Mouse (Mus musculus): Measurements from ENCODE around the gene Adamts7. TPM values are rescaled to one million over a fixed set of nuclear protein-coding genes. Genes with fewer than 3 reads are reported as not detected.

Gene Adamts7
- polyA plus RNA-seq, 1 experiment = 7.2 TPM

GRCm38 (mm10) chr9:90247316-90247715 is 84.4 kb downstream of the Adamts7 start:
- TF ChIP-seq CTCF (IDR thresholded peaks at IDR 0.05; ENCODE audit: insufficient read depth, low read length) (no peak), POLR2A (IDR thresholded peaks at IDR 0.05; ENCODE audit: borderline replicate concordance, extremely low read depth, low read depth, low read length) (no peak)
- H3K4me1 ChIP-seq (ENCODE audit: control insufficient read depth, insufficient read depth, low read length) = peaks cover 13% of the 10 kb centered on the region
- WGBS = 46% methylated on average over 7 of the region's 7 CpGs
- H3K4me3 ChIP-seq (replicated peaks; ENCODE audit: extremely low read depth, low read depth, low read length) = no peak overlapping the region
- no peak for DNase-seq

DNA sequence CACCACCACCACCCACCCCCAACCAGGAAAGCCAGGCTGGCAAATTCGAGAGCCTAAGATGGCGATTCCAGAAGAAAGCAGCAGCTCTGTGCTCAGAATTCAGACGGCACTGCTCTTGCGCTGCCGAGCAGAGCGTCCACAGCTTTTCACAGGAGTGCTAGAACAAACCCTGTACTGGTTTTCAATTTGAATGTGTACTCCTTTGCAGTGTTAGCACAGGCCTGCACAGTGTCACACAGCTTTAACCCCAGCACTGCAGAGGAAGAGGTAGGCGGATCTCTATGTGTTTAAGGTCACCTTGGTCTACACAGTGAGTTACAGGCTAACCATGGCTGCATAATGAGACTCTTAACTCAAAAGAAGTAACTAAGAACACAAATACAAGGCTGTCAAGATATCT is 85.5 kb downstream of the Adamts7 start:
- 85% methylated on average over 7 of the region's 7 CpGs for WGBS
- TF ChIP-seq POLR2A (IDR thresholded peaks at IDR 0.05; ENCODE audit: borderline replicate concordance, extremely low read depth, low read depth, low read length) (no peak), CTCF (IDR thresholded peaks at IDR 0.05; ENCODE audit: insufficient read depth, low read length) (no peak)

GRCm38 (mm10) chr9:90249036-90249435 is 86.2 kb downstream of the Adamts7 start:
- TF ChIP-seq POLR2A (IDR thresholded peaks at IDR 0.05; ENCODE audit: borderline replicate concordance, extremely low read depth, low read depth, low read length) (no peak), CTCF (IDR thresholded peaks at IDR 0.05; ENCODE audit: insufficient read depth, low read length) (no peak)

More for the DNA sequence above, 85.5 kb downstream of the Adamts7 start:
- H3K4me3 ChIP-seq (replicated peaks; ENCODE audit: extremely low read depth, low read depth, low read length) = no peak overlapping the region
- H3K4me1 ChIP-seq (ENCODE audit: control insufficient read depth, insufficient read depth, low read length) = peaks cover 8% of the 10 kb centered on the region; the same call in 1 of the 2 replicates
- DNase-seq = no peak

GRCm38 (mm10) chr9:90250141-90250775 is 87.4 kb downstream of the Adamts7 start:
- H3K4me3 ChIP-seq (replicated peaks; ENCODE audit: extremely low read depth, low read depth, low read length) = no peak overlapping the region
- H3K4me1 ChIP-seq (ENCODE audit: control insufficient read depth, insufficient read depth, low read length) = peaks cover 6% of the 10 kb centered on the region; the same call in 1 of the 2 replicates
- WGBS = 79% methylated on average over 5 of the region's 5 CpGs
- DNase-seq = no peak
- TF ChIP-seq CTCF (IDR thresholded peaks at IDR 0.05; ENCODE audit: insufficient read depth, low read length) = no peak
- TF ChIP-seq POLR2A (IDR thresholded peaks at IDR 0.05; ENCODE audit: borderline replicate concordance, extremely low read depth, low read depth, low read length) = no peak

More at GRCm38 (mm10) chr9:90249036-90249435, 86.2 kb downstream of the Adamts7 start:
- WGBS = 86% methylated on average over 2 of the region's 2 CpGs
- H3K4me3 ChIP-seq (replicated peaks; ENCODE audit: extremely low read depth, low read depth, low read length) = no peak overlapping the region
- no peak for DNase-seq
- H3K4me1 ChIP-seq (ENCODE audit: control insufficient read depth, insufficient read depth, low read length) = peaks cover 8% of the 10 kb centered on the region; the same call in 1 of the 2 replicates

DNA sequence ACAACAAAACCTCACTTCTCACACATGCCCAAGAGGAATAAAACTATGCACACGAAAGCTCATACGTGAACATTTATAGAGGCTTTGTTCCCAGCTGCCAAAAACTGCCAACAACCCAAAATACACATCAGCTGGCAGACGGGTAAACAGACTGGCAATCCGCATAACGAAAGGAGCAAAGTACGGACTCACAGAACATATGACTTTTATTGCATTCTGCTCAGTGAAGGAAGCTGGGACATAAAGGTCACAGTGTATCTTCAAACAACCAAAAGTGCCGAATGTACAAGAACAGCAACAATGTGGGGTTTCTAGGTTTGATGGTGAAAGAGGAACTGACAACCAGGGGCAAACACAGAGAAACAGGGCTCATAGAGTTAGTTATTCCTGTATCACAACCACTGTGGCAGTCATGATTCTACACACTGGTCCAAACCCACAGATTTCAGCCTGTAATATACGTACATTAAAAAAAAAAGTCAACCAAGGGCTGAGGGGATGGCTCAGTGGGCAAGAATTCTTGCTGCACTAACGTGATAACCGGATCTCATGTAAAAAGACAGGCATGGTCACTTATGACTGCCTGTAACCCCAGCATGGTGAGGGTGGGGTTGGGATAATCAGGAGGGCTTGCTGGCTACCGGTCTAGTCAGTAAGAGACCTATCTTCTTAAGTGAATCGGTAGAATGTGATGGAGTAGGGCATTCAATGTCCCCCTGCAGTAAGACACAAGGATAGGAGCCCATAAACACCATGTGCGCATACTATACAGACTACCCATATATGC is 88.3 kb downstream of the Adamts7 start:
- no peak for DNase-seq
- TF ChIP-seq CTCF (IDR thresholded peaks at IDR 0.05; ENCODE audit: insufficient read depth, low read length) (no peak), POLR2A (IDR thresholded peaks at IDR 0.05; ENCODE audit: borderline replicate concordance, extremely low read depth, low read depth, low read length) (no peak)
- Histone ChIP-seq H3K4me1 (ENCODE audit: control insufficient read depth, insufficient read depth, low read length) (peaks cover 8% of the 10 kb centered on the region; the same call in 1 of the 2 replicates), H3K4me3 (replicated peaks; ENCODE audit: extremely low read depth, low read depth, low read length) (no peak overlapping the region)
- WGBS = 82% methylated on average over 13 of the region's 13 CpGs

GRCm38 (mm10) chr9:90253181-90253580 is 90.3 kb downstream of the Adamts7 start:
- peaks cover 8% of the 10 kb centered on the region; the same call in 1 of the 2 replicates for H3K4me1 ChIP-seq (ENCODE audit: control insufficient read depth, insufficient read depth, low read length)
- TF ChIP-seq POLR2A (IDR thresholded peaks at IDR 0.05; ENCODE audit: borderline replicate concordance, extremely low read depth, low read depth, low read length) (no peak), CTCF (IDR thresholded peaks at IDR 0.05; ENCODE audit: insufficient read depth, low read length) (no peak)
- WGBS = 68% methylated on average over 2 of the region's 2 CpGs
- no peak overlapping the region for H3K4me3 ChIP-seq (replicated peaks; ENCODE audit: extremely low read depth, low read depth, low read length)
- no peak for DNase-seq

DNA sequence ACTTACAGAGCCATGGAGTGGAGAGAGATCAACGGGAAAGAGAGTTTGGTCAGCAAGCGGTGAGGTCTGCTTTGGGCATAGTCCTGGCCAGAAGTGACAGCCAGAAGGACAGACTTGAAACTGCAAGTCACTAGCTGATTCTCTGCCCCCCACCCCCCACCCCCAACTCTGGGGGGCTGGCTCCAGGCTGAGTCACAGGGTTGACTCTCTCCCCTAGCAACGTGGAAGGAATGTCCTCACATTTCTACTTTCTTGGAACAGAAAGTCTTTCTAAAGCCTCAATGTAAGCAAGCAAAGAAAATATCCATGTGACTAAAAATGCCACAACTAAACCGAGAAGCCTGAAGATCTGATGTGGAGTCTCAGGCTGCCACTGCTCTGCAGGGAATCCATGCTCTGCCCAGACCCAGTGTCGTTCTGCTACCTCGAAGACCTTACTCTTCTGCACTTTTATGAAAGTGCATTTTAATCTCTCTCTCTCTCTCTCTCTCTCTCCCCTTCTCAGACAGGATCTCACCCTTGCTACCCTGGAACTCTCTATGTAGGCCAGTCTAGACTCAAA is 93.1 kb downstream of the Adamts7 start:
- Histone ChIP-seq H3K4me1 (ENCODE audit: control insufficient read depth, insufficient read depth, low read length) (peaks cover 27% of the 10 kb centered on the region), H3K4me3 (replicated peaks; ENCODE audit: extremely low read depth, low read depth, low read length) (no peak overlapping the region)
- 52% methylated on average over 6 of the region's 6 CpGs for WGBS
- TF ChIP-seq CTCF (IDR thresholded peaks at IDR 0.05; ENCODE audit: insufficient read depth, low read length) (no peak), POLR2A (IDR thresholded peaks at IDR 0.05; ENCODE audit: borderline replicate concordance, extremely low read depth, low read depth, low read length) (no peak)
- no peak for DNase-seq

- H3K4me3 ChIP-seq (replicated peaks; ENCODE audit: extremely low read depth, low read depth, low read length) = no peak overlapping the region
- WGBS = 67% methylated on average over 7 of the region's 7 CpGs
- peaks cover 29% of the 10 kb centered on the region for H3K4me1 ChIP-seq (ENCODE audit: control insufficient read depth, insufficient read depth, low read length)
- TF ChIP-seq POLR2A (IDR thresholded peaks at IDR 0.05; ENCODE audit: borderline replicate concordance, extremely low read depth, low read depth, low read length) (no peak), CTCF (IDR thresholded peaks at IDR 0.05; ENCODE audit: insufficient read depth, low read length) (no peak)
- no peak for DNase-seq
These were observed 94.4 kb downstream of the Adamts7 start for GRCm38 (mm10) chr9:90257220-90257619.

Other genes starting within 250 kb of the Adamts7 start
- gene Ctsh, start 108.9 kb upstream of the Adamts7 start, polyA plus RNA-seq (2012; rRNA removed) = 95.5 and 151 TPM in 2 replicates
- 76.6 and 127 TPM in 2 replicates for gene Morf4l1, start 48.3 kb upstream of the Adamts7 start, polyA plus RNA-seq (2012; rRNA removed)
- gene Tbc1d2b, start 107.7 kb downstream of the Adamts7 start, polyA plus RNA-seq (2012; rRNA removed) = 40.7 and 46.4 TPM in 2 replicates